Mouse (Mus musculus) liver, postnatal 0 days (tissue): Measurements from ENCODE around the gene Gdf3.

ENCODE experiments used
- CTCF ChIP-seq: sonication (generic); IDR thresholded peaks from 2 replicates; pipeline ENCODE4 v1.5.1; 2016; ENCODE audit warnings: antibody characterized with exemption, low read depth
- EP300 ChIP-seq: IDR thresholded peaks from 2 replicates; pipeline ENCODE4 v1.6.1; 2016; ENCODE audit warnings: antibody characterized with exemption, low read depth, mild to moderate bottlenecking

GRCm38 (mm10) chr6:122612426-122612825, 2.5 kb upstream of the Gdf3 start:
- TF ChIP-seq EP300 (no peak), CTCF (no peak)
